Mouse (Mus musculus): ENCODE data around the gene Grin3b.

GRCm38 (mm10) chr10:79931797-79932196, 38.7 kb upstream of the Grin3b start:
- TF ChIP-seq POLR2A (IDR thresholded peaks at IDR 0.05; ENCODE audit: low read depth, low read length) (no peak), CTCF (IDR thresholded peaks at IDR 0.05; ENCODE audit: extremely low read depth, insufficient read length, insufficient replicate concordance, low read depth, low read length) (no peak)

Measured in small intestine, adult 2 months (tissue).